Mouse (Mus musculus): ENCODE measurements around the gene Svop. TPM values are rescaled to one million over a fixed set of nuclear protein-coding genes. Genes with fewer than 3 reads are reported as not detected.

The Svop gene
- total and polyA plus RNA-seq, 3 experiments = 0.31 to 0.51 (median 0.38) TPM

GRCm38 (mm10) chr5:113993487-113994465, 97.6 kb downstream of the Svop start, which contains the start of gene Ssh1:
TSS of gene Ssh1 (minus strand) at chr5:113993894.
- 0 out of 2 replicates have a peak, but pooled peaks have one; percentile 23 for TF ChIP-seq MAZ (IDR thresholded peaks at IDR 0.05; ENCODE audit: low read depth, low read length)
- no peak for TF ChIP-seq USF1 (IDR thresholded peaks at IDR 0.05; ENCODE audit: low read depth, low read length)
- no peak for TF ChIP-seq MYC (IDR thresholded peaks at IDR 0.05; ENCODE audit: low read depth, low read length)
- no peak for TF ChIP-seq IRF4 (IDR thresholded peaks at IDR 0.05; ENCODE audit: low read depth, low read length)
- no peak for TF ChIP-seq HCFC1 (IDR thresholded peaks at IDR 0.05; ENCODE audit: low read depth, low read length)
- TF ChIP-seq POLR2A (IDR thresholded peaks at IDR 0.05; ENCODE audit: low read depth, low read length) = peak; percentile 55
- no peak for TF ChIP-seq EP300 (IDR thresholded peaks at IDR 0.05; ENCODE audit: low read length)
- peak; percentile 87 for TF ChIP-seq NRF1 (IDR thresholded peaks at IDR 0.05; ENCODE audit: low read depth, low read length)
- TF ChIP-seq USF2 (conservative IDR thresholded peaks at IDR 0.05; ENCODE audit: low read depth, low read length) = no peak
- TF ChIP-seq TCF12 (IDR thresholded peaks at IDR 0.05; ENCODE audit: low read depth, low read length) = peak; percentile 8
- no peak for TF ChIP-seq JUND (conservative IDR thresholded peaks at IDR 0.05; ENCODE audit: low read depth, low read length)
- TF ChIP-seq GABPA (IDR thresholded peaks at IDR 0.05; ENCODE audit: insufficient replicate concordance, low read depth, low read length) = no peak
- no peak for TF ChIP-seq RCOR1 (conservative IDR thresholded peaks at IDR 0.05; ENCODE audit: low read depth, low read length)
- TF ChIP-seq MAFK (IDR thresholded peaks at IDR 0.05; ENCODE audit: insufficient replicate concordance, low read length) = no peak
- Histone ChIP-seq H3K4me2 (ENCODE audit: insufficient read depth, low read depth, poor library complexity, severe bottlenecking) (peak within 1 kb of the TSS; percentile 79), H3K9ac (ENCODE audit: insufficient read depth, low read depth) (peak within 1 kb of the TSS; percentile 90), H3K27me3 (replicated peaks) (no peaks in the 10 kb centered on the region), H3K4me1 (ENCODE audit: control insufficient read depth in 1 of 2, insufficient read depth in 2 of 2) (peaks cover 8 to 35% of the 10 kb centered on the region in 2 experiments), H3K36me3 (replicated peaks in 1 of 2; ENCODE audit: control insufficient read depth in 1 of 2, insufficient read depth in 1 of 2, low read length in 1 of 2) (peaks cover 8 to 28% of the 10 kb centered on the region in 2 experiments), H3K27ac (ENCODE audit: insufficient read depth, low read depth) (peak within 1 kb of the TSS; percentile 88), H3K4me3 (replicated peaks in 1 of 3; ENCODE audit: low read depth in 2 of 3, low read length in 2 of 3, poor library complexity in 1 of 3) (peak within 1 kb of the TSS; percentile 71 to 91 (median 82)), H3K9me3 (replicated peaks; ENCODE audit: low read length) (peaks cover 2% of the 10 kb centered on the region), H3K79me2 (replicated peaks; ENCODE audit: control insufficient read depth, extremely low read depth, insufficient read depth, poor library complexity, severe bottlenecking) (peaks cover 11% of the 10 kb centered on the region)
- peak; percentile 76 for DNase-seq (ENCODE audit: extremely low read depth)
- in situ Hi-C loops (cut with MboI; ENCODE audit: low pct_ligation_motif_present, low pct_unique_long_range_greater_than_20kb, low sequenced_read_pairs) (no loop called here), dilution Hi-C loops (cut with MboI; ENCODE audit: extremely low pct_ligation_motif_present, extremely low pct_unique_long_range_greater_than_20kb, low sequenced_read_pairs) (no loop called here)

- Histone ChIP-seq H3K4me1 (ENCODE audit: control insufficient read depth in 1 of 2, insufficient read depth in 2 of 2) (peaks cover 7 to 34% of the 10 kb centered on the region in 2 experiments), H3K9ac (ENCODE audit: insufficient read depth, low read depth) (peak overlapping the region; percentile 90), H3K27ac (ENCODE audit: insufficient read depth, low read depth) (peak overlapping the region; percentile 88), H3K4me3 (replicated peaks in 1 of 3; ENCODE audit: low read depth in 2 of 3, low read length in 2 of 3, poor library complexity in 1 of 3) (peak overlapping the region; percentile 71 to 91 (median 82)), H3K36me3 (replicated peaks in 1 of 2; ENCODE audit: control insufficient read depth in 1 of 2, insufficient read depth in 1 of 2, low read length in 1 of 2) (peaks cover 8 to 31% of the 10 kb centered on the region in 2 experiments), H3K4me2 (ENCODE audit: insufficient read depth, low read depth, poor library complexity, severe bottlenecking) (peak overlapping the region; percentile 79), H3K27me3 (replicated peaks) (no peaks in the 10 kb centered on the region), H3K79me2 (replicated peaks; ENCODE audit: control insufficient read depth, extremely low read depth, insufficient read depth, poor library complexity, severe bottlenecking) (peaks cover 11% of the 10 kb centered on the region), H3K9me3 (replicated peaks; ENCODE audit: low read length) (peaks cover 2% of the 10 kb centered on the region)
- dilution Hi-C loops (cut with MboI; ENCODE audit: extremely low pct_ligation_motif_present, extremely low pct_unique_long_range_greater_than_20kb, low sequenced_read_pairs) = no loop called here
- no peak for TF ChIP-seq NELFE (IDR thresholded peaks at IDR 0.05; ENCODE audit: low read depth, low read length)
- TF ChIP-seq UBTF (IDR thresholded peaks at IDR 0.05; ENCODE audit: low read depth, low read length) = peak; percentile 90
- peak; percentile 67 for TF ChIP-seq ELF1 (IDR thresholded peaks at IDR 0.05; ENCODE audit: low read depth, low read length)
- TF ChIP-seq KAT2A (IDR thresholded peaks at IDR 0.05; ENCODE audit: insufficient replicate concordance, low read length) = no peak
- TF ChIP-seq ETS1 (conservative IDR thresholded peaks at IDR 0.05; ENCODE audit: low read depth, low read length) = 0 out of 2 replicates have a peak, but pooled peaks have one; percentile 25
- TF ChIP-seq IRF4 (IDR thresholded peaks at IDR 0.05; ENCODE audit: low read depth, low read length) = peak; percentile 6; the same call in 1 of the 2 replicates
- TF ChIP-seq MXI1 (IDR thresholded peaks at IDR 0.05; ENCODE audit: low read depth, low read length) = peak; percentile 64
- 0 out of 2 replicates have a peak, but pooled peaks have one; percentile 14 for TF ChIP-seq MAZ (IDR thresholded peaks at IDR 0.05; ENCODE audit: low read depth, low read length)
- 0 out of 2 replicates have a peak, but pooled peaks have one; percentile 37 for TF ChIP-seq TBP (conservative IDR thresholded peaks at IDR 0.05; ENCODE audit: low read depth, low read length)
- peak; percentile 59 for DNase-seq (ENCODE audit: extremely low read depth)
- in situ Hi-C loops (cut with MboI; ENCODE audit: low pct_ligation_motif_present, low pct_unique_long_range_greater_than_20kb, low sequenced_read_pairs) = no loop called here
These were observed 98.3 kb downstream of the Svop start for GRCm38 (mm10) chr5:113993031-113993486.
